Mouse (Mus musculus) stomach, adult 2 months (tissue): ENCODE data around the gene 9530002B09Rik. TPM values are rescaled to one million over a fixed set of nuclear protein-coding genes. Genes with fewer than 3 reads are reported as not detected.

Experiments
- polyA plus RNA-seq: library from polyadenylated mRNA; depleted of rRNA; stranded (reverse); fragments of >200 nt; gene quantifications from 2 replicates; pipeline ENCODE4 v1.2.3, GENCODE M21; 2012; rRNA removed

Gene 9530002B09Rik
- polyA plus RNA-seq, result not detected in 2 replicates

DNA sequence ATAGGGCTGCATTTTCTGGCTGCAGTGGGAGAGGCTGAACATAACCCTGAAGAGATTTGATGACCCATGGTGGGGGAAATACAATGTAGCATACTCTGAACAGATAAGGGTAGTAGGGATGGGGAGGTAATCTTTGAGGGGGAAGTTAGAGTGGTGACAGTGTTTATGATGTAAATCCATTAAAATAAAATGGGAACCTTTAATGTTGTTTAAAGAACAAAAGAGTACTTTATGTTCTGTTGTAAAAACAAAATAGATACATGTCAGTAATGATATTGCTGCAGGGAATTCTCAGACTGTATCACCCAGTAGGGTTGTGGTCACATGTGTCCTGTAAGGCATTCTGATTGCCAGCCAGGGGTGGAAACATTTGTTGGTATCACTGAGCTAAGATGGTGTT lies at the start of gene 9530002B09Rik:
TSS of gene 9530002B09Rik (plus strand) at position 301 of the 400 bp plus-strand sequence.

Other genes starting within 250 kb of the 9530002B09Rik start
- gene Ppt1, start 147.0 kb downstream of the 9530002B09Rik start, polyA plus RNA-seq, result 3.3 and 5.5 TPM in 2 replicates
- gene Cap1, start 196.8 kb downstream of the 9530002B09Rik start, polyA plus RNA-seq, result 33.3 and 42.0 TPM in 2 replicates